Mouse (Mus musculus) limb, embryonic 10.5 days (tissue): ENCODE results near the gene Gpd2. TPM values are rescaled to one million over a fixed set of nuclear protein-coding genes. Genes with fewer than 3 reads are reported as not detected.

ENCODE experiments used
- DNase-seq: peaks from one replicate; pipeline ENCODE4 v3.0.0-alpha.2; 2017; ENCODE audit warnings: low spot score
- H3K27ac ChIP-seq: fragments of 300-500 bp; sonication (generic); 2 replicates; pipeline ENCODE4 v1.5.1; 2016; ENCODE audit warnings: mild to moderate bottlenecking
- H3K27me3 ChIP-seq: fragments of 300-500 bp; sonication (generic); 2 replicates; pipeline ENCODE4 v1.6.1; 2016; ENCODE audit warnings: low read depth, mild to moderate bottlenecking; ENCODE audit not compliant: poor library complexity, severe bottlenecking
- H3K36me3 ChIP-seq: fragments of 300-500 bp; sonication (generic); 2 replicates; pipeline ENCODE4 v1.6.1; 2016; ENCODE audit warnings: mild to moderate bottlenecking, moderate library complexity
- H3K4me1 ChIP-seq: fragments of 300-500 bp; sonication (generic); 2 replicates; pipeline ENCODE4 v1.6.1; 2016
- H3K4me3 ChIP-seq: fragments of 300-500 bp; sonication (generic); 2 replicates; pipeline ENCODE4 v1.5.1; 2016; ENCODE audit warnings: mild to moderate bottlenecking, moderate library complexity
- H3K9me3 ChIP-seq: fragments of 300-500 bp; sonication (generic); replicated peaks from 2 replicates; pipeline ENCODE4 v1.6.1; 2016; ENCODE audit warnings: mild to moderate bottlenecking
- WGBS: fragments of 180-500 bp; shearing (Covaris S2); methylation state at CpG from one replicate; pipeline ENCODE4 v1.1.7; 2016; 5-methylcytosine and 5-hydroxymethylcytosine counted together
- polyA plus RNA-seq: library from polyadenylated mRNA; unstranded; fragments of >200 nt; fragmentation: Nextera tagmentation; extraction: Ambion mirVana; gene quantifications from 2 replicates; pipeline ENCODE4 v1.2.1, GENCODE M21; 2016

The Gpd2 gene
- polyA plus RNA-seq, 1 experiment from 2014 or later: 22.5 TPM

GRCm38 (mm10) chr2:57283791-57284190 lies 46.4 kb downstream of the Gpd2 start:
- Histone ChIP-seq H3K27me3 (no peaks in the 10 kb centered on the region), H3K9me3 (no peaks in the 10 kb centered on the region), H3K27ac (no peak overlapping the region), H3K4me1 (no peaks in the 10 kb centered on the region), H3K4me3 (no peak overlapping the region), H3K36me3 (0 out of 2 replicates have a peak, but pooled peaks cover 6% of the 10 kb centered on the region)
- DNase-seq: no peak
- 97% methylated on average over 7 of the region's 7 CpGs for WGBS

- no peak for DNase-seq
- Histone ChIP-seq H3K4me3 (no peak overlapping the region), H3K36me3 (0 out of 2 replicates have a peak, but pooled peaks cover 6% of the 10 kb centered on the region)
These were observed 47.8 kb downstream of the Gpd2 start for GRCm38 (mm10) chr2:57285197-57285596.

DNA sequence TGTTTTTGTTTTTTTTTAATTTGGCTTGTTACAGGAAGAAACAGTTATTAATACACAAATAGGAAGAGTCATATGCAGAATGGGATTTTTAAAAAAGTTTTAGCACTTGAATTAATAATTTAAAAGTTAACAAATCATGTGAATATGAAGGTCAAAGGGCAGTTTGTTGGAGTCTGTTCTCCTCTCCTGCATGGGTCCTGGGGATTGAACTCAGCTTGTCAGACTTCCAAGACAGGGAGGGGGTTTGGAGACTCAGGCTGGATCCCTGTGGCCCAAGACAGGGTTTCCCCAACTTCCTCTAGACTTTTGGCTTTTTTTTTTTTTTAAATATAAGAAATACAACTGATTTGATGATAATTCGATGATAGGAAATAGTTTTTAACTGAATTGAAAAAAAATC lies 50.6 kb downstream of the Gpd2 start:
- Histone ChIP-seq H3K36me3 (0 out of 2 replicates have a peak, but pooled peaks cover 5% of the 10 kb centered on the region), H3K27ac (no peak overlapping the region), H3K9me3 (no peaks in the 10 kb centered on the region), H3K4me3 (no peak overlapping the region), H3K4me1 (no peaks in the 10 kb centered on the region), H3K27me3 (no peaks in the 10 kb centered on the region)
- no peak for DNase-seq
- 92% methylated on average over 1 of the region's 1 CpGs for WGBS

More at GRCm38 (mm10) chr2:57285197-57285596, 47.8 kb downstream of the Gpd2 start:
- no peak overlapping the region for H3K27ac ChIP-seq
- H3K27me3 ChIP-seq: no peaks in the 10 kb centered on the region
- no peaks in the 10 kb centered on the region for H3K9me3 ChIP-seq
- no peaks in the 10 kb centered on the region for H3K4me1 ChIP-seq
- 89% methylated on average over 4 of the region's 4 CpGs for WGBS

- DNase-seq: no peak
- H3K27ac ChIP-seq: no peak overlapping the region
- no peaks in the 10 kb centered on the region for H3K4me1 ChIP-seq
- no peaks in the 10 kb centered on the region for H3K27me3 ChIP-seq
- WGBS: 93% methylated on average over 2 of the region's 2 CpGs
- H3K36me3 ChIP-seq: no peaks in the 10 kb centered on the region
- no peak overlapping the region for H3K4me3 ChIP-seq
- H3K9me3 ChIP-seq: no peaks in the 10 kb centered on the region
These were observed 56.1 kb downstream of the Gpd2 start for GRCm38 (mm10) chr2:57293571-57293970.

DNA sequence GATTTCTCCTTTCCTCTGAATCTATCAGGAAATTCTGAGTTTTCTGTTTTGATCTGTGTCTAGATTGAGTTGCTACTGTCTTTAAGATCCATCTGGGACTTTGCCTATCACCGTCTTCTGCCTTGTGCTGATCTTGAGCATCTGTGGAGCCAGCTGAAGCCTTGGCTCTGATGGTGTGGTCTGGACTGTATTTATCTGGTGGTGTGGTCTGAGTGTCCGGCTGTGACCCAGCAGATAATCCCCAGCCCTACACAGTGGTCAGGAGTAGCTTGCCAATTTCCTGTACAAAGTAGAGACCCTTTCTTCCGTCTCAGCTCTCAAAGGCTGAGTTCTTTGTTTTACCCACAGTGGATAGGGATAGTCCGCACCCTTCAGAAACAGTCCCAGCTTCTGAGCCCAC lies 58.6 kb downstream of the Gpd2 start:
- no peak for DNase-seq
- H3K9me3 ChIP-seq: no peaks in the 10 kb centered on the region
- no peak overlapping the region for H3K27ac ChIP-seq
- no peaks in the 10 kb centered on the region for H3K36me3 ChIP-seq
- H3K27me3 ChIP-seq: no peaks in the 10 kb centered on the region
- WGBS: 84% methylated on average over 4 of the region's 4 CpGs
- no peak overlapping the region for H3K4me3 ChIP-seq
- H3K4me1 ChIP-seq: no peaks in the 10 kb centered on the region

GRCm38 (mm10) chr2:57297226-57297625 lies 59.8 kb downstream of the Gpd2 start:
- Histone ChIP-seq H3K9me3 (no peaks in the 10 kb centered on the region), H3K36me3 (no peaks in the 10 kb centered on the region), H3K4me1 (no peaks in the 10 kb centered on the region), H3K27ac (no peak overlapping the region), H3K27me3 (no peaks in the 10 kb centered on the region), H3K4me3 (no peak overlapping the region)
- 94% methylated on average over 4 of the region's 4 CpGs for WGBS
- DNase-seq: no peak

GRCm38 (mm10) chr2:57301539-57301938 lies 64.1 kb downstream of the Gpd2 start:
- Histone ChIP-seq H3K27ac (no peak overlapping the region), H3K4me3 (no peak overlapping the region), H3K36me3 (peaks cover 2% of the 10 kb centered on the region; the same call in 1 of the 2 replicates), H3K27me3 (no peaks in the 10 kb centered on the region), H3K4me1 (no peaks in the 10 kb centered on the region), H3K9me3 (no peaks in the 10 kb centered on the region)
- WGBS: 66% methylated on average over 3 of the region's 3 CpGs
- no peak for DNase-seq

DNA sequence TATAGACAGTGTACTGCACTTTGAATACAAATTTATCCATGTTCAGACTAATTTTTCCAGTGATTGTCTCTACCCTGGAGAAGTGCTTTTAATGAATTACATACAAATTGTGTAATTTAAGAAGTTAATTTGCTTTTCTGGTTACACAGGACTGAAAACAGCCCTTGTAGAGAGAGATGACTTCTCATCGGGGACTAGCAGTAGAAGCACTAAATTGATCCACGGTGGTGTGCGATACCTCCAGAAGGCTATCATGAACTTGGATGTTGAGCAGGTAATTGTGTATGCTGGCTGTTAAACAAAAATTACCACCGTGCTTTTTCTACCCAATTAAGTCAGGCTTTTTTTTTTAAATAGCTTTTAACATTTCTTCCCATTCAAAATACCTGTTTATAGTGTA lies 66.8 kb downstream of the Gpd2 start:
- H3K4me1 ChIP-seq: no peaks in the 10 kb centered on the region
- peaks cover 3% of the 10 kb centered on the region; the same call in 1 of the 2 replicates for H3K36me3 ChIP-seq
- H3K27me3 ChIP-seq: no peaks in the 10 kb centered on the region
- no peaks in the 10 kb centered on the region for H3K9me3 ChIP-seq
- 94% methylated on average over 4 of the region's 4 CpGs for WGBS
- H3K4me3 ChIP-seq: no peak overlapping the region
- H3K27ac ChIP-seq: no peak overlapping the region
- no peak for DNase-seq

- 44% methylated on average over 7 of the region's 7 CpGs for WGBS
- H3K36me3 ChIP-seq: no peaks in the 10 kb centered on the region
- no peaks in the 10 kb centered on the region for H3K4me1 ChIP-seq
- no peak for DNase-seq
- no peak overlapping the region for H3K4me3 ChIP-seq
- no peaks in the 10 kb centered on the region for H3K9me3 ChIP-seq
- no peaks in the 10 kb centered on the region for H3K27me3 ChIP-seq
- H3K27ac ChIP-seq: no peak overlapping the region
These were observed 74.9 kb downstream of the Gpd2 start for GRCm38 (mm10) chr2:57312268-57312797.

- Histone ChIP-seq H3K4me3 (no peak overlapping the region), H3K9me3 (no peaks in the 10 kb centered on the region)
- 63% methylated on average over 2 of the region's 2 CpGs for WGBS
These were observed 78.6 kb downstream of the Gpd2 start for GRCm38 (mm10) chr2:57316055-57316454.

DNA sequence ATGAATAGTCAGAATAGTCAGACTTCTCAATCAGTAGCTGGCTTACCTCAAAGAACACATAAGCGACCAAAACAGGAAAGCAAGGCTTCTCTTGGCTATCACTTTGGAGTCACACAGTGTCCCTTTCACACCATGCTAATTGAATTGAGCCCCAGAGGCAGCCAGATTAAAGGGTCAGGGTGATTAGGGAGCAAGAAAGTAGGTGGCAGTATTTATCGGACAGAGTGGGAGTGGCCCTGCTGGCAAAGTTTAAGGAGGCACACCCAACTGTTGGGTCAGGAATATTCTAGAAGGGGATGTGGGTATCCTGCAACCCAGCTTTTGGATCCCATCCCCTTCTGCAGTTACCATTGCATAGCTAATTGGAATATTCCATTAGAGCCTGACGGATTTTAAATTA lies 80.9 kb downstream of the Gpd2 start:
- H3K36me3 ChIP-seq: no peaks in the 10 kb centered on the region
- H3K4me3 ChIP-seq: no peak overlapping the region
- WGBS: 39% methylated on average over 3 of the region's 3 CpGs
- H3K27me3 ChIP-seq: no peaks in the 10 kb centered on the region
- DNase-seq: no peak
- H3K9me3 ChIP-seq: no peaks in the 10 kb centered on the region
- H3K27ac ChIP-seq: no peak overlapping the region
- 0 out of 2 replicates have a peak, but pooled peaks cover 4% of the 10 kb centered on the region for H3K4me1 ChIP-seq

More at GRCm38 (mm10) chr2:57316055-57316454, 78.6 kb downstream of the Gpd2 start:
- DNase-seq: no peak
- H3K4me1 ChIP-seq: 0 out of 2 replicates have a peak, but pooled peaks cover 4% of the 10 kb centered on the region
- H3K27ac ChIP-seq: no peak overlapping the region
- no peaks in the 10 kb centered on the region for H3K27me3 ChIP-seq
- no peaks in the 10 kb centered on the region for H3K36me3 ChIP-seq

DNA sequence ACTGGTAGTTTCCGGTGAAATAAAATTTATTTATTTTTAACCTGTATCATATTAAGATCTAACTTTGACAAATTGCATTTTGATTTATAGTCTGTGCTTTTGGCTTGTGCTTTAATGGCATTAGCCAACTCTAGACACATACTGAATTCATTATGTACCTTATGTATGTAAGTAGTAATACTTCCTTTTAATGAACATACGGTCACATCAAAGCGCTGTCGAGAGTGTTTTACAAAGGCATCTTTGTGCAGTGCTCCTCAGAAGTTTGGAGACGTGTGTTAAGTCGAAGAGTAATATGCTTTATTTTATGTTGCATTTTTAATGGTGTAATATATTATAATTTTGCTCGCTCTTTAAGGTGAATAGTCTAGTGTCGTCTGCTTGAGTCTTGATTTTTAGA lies 88.7 kb downstream of the Gpd2 start:
- 35% methylated on average over 8 of the region's 8 CpGs for WGBS
- H3K9me3 ChIP-seq: no peaks in the 10 kb centered on the region
- 0 out of 2 replicates have a peak overlapping the region, but pooled peaks have one; percentile 30 for H3K27ac ChIP-seq
- no peaks in the 10 kb centered on the region for H3K27me3 ChIP-seq
- no peak overlapping the region for H3K4me3 ChIP-seq
- no peak for DNase-seq
- H3K4me1 ChIP-seq: peaks cover 19% of the 10 kb centered on the region
- H3K36me3 ChIP-seq: 0 out of 2 replicates have a peak, but pooled peaks cover 2% of the 10 kb centered on the region

DNA sequence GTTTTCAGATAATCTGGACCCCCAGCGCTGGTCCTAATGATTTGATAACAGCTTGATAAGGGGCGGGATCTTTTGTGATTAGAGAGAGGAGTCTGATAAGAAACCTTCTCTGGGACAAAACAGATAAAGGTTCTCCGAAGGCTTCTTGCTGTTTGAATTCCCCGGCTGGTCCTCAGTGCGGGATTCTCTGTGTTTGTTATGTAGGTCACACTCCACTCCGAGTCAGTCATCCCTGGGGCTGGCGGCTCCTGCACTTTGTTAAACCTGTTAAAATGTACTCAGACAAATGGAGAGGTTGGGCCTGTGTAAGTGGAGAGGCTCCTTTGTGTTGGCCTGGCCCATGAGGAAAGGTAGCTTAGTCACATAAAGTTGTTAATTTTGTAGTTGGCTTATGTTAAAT lies 91.9 kb downstream of the Gpd2 start:
- no peak overlapping the region for H3K27ac ChIP-seq
- peaks cover 19% of the 10 kb centered on the region for H3K4me1 ChIP-seq
- no peak for DNase-seq
- H3K9me3 ChIP-seq: no peaks in the 10 kb centered on the region
- peaks cover 3% of the 10 kb centered on the region; the same call in 1 of the 2 replicates for H3K36me3 ChIP-seq
- H3K27me3 ChIP-seq: no peaks in the 10 kb centered on the region
- H3K4me3 ChIP-seq: no peak overlapping the region
- 65% methylated on average over 7 of the region's 7 CpGs for WGBS

- Histone ChIP-seq H3K9me3 (no peaks in the 10 kb centered on the region), H3K36me3 (peaks cover 3% of the 10 kb centered on the region; the same call in 1 of the 2 replicates), H3K4me1 (peaks cover 14% of the 10 kb centered on the region), H3K27ac (no peak overlapping the region), H3K27me3 (no peaks in the 10 kb centered on the region), H3K4me3 (no peak overlapping the region)
- DNase-seq: no peak
- WGBS: 72% methylated on average over 3 of the region's 3 CpGs
These were observed 93.4 kb downstream of the Gpd2 start for GRCm38 (mm10) chr2:57330812-57331211.
